Mouse (Mus musculus): ENCODE data around the gene Ap1b1. TPM values are rescaled to one million over a fixed set of nuclear protein-coding genes. Genes with fewer than 3 reads are reported as not detected.

Ap1b1 gene
- polyA plus RNA-seq, 2 experiments from 2014 or later = 43.6 to 77.5 TPM

GRCm38 (mm10) chr11:5037146-5037854 lies 50.7 kb downstream of the Ap1b1 start:
- ATAC-seq = no peak

- no peak for ATAC-seq
Measured at GRCm38 (mm10) chr11:5040585-5040984, 54.0 kb downstream of the Ap1b1 start.

GRCm38 (mm10) chr11:5041144-5041780 lies 54.6 kb downstream of the Ap1b1 start:
- no peak for ATAC-seq

- no peak for ATAC-seq
Measured at GRCm38 (mm10) chr11:5042645-5043381, 56.2 kb downstream of the Ap1b1 start.

DNA sequence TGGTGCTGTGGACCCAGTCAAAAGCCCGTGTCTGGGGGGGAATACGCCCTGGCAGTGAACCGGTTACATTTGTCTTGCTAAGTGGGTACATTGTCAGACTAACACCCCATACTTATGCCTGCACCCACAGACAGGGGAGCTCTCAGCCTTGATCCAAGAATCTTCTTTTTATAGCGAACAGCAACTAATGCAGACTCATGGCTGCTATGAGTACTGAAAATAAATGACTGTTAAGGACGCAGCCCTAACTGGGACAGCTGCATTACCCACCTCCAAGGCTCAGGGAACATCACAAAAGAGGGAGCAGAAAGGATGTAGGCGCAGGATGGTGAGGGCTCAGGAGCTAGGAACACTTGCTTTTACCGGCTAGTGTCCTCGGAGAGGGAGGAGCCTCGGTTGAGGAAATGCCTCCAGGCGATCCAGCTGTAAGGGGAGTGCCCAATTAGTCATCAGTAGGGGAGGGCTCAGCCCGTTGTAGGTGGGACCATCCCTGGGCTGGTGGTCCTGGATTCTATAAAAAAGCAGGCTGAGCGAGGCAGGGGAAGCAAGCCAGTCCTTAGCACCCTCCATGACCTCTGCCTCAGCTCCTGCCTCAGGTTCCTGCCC lies 59.8 kb downstream of the Ap1b1 start:
- ATAC-seq = no peak

DNA sequence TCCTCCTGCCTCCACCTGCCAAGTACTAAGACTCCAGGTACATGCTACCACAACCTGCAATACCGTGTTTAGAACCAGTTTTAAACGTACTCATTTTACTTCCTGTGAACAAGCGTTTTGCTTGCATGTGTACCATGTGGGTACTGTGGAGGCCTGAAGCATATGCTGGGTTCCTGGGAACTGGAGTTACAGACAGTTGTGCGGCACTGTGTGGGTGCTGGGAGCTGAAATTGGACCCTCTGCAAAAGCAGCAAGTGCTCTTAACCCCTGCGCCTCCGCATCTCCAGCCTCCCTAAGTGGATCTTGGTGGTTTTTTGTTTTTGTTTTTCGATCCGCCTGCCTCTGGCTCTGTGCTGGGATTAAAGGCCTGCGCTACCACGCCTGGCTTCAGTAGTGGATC lies 65.0 kb downstream of the Ap1b1 start:
- no peak for ATAC-seq

DNA sequence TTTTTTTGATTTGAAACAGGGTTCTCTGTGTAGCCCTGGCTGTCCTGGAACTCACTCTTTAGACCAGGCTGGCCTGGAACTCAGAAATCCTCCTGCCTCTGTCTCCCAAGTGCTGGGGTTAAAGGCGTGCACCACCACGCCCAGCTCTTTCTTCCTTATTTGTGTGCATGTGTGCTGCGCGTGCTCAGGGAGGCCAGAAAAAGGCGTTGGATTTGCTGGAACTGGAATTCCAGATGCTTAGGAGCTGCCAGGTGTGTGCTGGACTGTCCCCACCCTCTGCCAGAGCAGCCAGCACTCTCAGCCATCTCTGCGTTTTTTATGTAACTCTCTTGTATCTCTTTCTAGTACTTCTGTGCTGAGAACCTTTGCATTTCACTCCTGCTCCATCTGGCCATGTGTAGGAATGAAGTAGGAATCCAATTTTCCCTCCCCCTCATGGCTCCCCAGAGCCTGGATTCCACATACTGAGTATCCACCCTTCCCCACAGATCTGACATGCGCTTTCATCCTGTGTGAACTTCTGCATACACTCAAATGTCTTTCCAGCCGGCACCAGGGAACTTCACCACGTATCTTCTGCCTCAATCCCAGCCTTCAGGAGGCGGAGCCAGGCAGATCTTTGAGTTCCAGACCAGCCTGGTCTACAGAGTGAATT lies 65.7 kb downstream of the Ap1b1 start:
- no peak for ATAC-seq

- ATAC-seq = no peak
Measured at GRCm38 (mm10) chr11:5054151-5054550, 67.5 kb downstream of the Ap1b1 start.

DNA sequence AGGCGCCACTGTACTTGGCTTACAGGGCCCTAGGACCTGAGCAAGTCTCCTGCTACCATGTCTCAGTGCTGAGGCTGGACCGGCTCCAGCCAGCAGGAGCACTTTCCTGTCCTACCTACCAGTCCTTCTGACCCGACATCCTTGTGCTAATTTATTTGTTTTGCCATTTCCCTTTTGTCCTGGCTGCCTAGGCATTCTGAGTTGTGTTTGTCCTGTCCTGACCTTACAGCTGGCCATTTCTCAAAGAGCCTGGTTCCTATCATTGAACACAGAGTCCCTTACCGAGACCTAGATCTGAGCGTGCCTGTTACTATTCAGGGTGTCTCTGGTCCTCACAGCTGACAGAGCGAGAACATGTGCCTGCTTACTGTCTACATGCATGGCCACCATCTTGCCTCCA lies 68.2 kb downstream of the Ap1b1 start:
- no peak for ATAC-seq

- ATAC-seq = no peak
Measured at GRCm38 (mm10) chr11:5055945-5056938, 69.6 kb downstream of the Ap1b1 start.

DNA sequence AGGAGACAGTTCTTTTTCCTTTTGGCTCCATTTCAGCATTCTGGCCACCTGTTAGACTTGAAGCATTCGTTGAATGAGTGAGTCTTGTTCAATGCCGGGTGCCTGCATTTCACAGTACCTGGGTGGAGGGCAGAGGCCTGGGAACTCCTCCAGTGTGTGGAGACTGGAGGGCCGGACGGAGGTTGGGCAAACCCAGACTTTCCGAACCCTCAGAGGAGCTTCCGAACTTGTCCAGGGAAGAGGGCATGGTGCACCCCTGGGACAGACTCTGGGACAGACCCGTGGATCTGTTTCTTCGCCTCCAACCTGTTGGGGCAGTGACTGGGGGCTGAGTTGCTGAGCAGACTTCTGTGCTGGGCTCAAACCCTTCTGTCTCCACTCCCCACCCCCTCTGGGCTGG lies 70.4 kb downstream of the Ap1b1 start:
- ATAC-seq = no peak

DNA sequence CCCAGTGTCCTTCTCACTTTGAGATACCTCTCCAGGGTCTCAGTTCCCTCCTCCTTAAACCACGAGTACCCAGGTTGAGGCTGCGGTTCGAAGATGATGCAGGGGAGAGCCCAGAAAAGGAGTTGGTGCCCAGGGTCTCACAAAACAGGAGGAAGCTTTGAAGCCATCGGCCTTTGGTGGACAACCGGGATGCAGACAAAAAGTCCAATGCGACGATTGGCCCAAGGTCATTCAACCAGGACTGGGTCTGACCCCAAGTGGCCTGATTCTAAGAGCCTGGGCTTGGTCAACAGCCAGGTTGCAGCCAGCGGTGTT lies 70.9 kb downstream of the Ap1b1 start:
- no peak for ATAC-seq

GRCm38 (mm10) chr11:5057856-5058641 lies 71.4 kb downstream of the Ap1b1 start, which contains the start of gene Rasl10a:
Gene Rasl10a (plus strand): TSS chr11:5058128.
- ATAC-seq = peak; percentile 27

DNA sequence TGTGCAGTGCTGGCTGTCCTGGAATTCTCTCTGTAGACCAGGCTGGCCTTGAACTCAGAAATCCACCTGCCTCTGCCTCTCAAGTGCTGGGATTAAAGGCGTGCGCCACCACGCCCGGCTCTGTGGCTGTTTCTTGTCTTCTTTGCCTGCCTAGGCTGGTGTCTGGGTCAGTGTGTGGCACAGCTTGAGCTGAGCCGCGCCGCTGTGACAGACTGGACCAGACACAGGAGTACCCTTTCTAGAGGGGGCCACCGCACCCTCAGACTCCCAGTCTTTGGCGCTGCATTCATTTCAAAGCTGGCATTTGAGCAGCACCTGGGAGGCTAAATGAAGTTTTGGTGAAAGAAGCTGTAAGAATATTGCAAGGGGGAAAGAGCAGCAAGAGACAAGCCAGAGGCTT lies 72.2 kb downstream of the Ap1b1 start:
- ATAC-seq = no peak

GRCm38 (mm10) chr11:5059230-5059629 lies 72.6 kb downstream of the Ap1b1 start:
- no peak for ATAC-seq

DNA sequence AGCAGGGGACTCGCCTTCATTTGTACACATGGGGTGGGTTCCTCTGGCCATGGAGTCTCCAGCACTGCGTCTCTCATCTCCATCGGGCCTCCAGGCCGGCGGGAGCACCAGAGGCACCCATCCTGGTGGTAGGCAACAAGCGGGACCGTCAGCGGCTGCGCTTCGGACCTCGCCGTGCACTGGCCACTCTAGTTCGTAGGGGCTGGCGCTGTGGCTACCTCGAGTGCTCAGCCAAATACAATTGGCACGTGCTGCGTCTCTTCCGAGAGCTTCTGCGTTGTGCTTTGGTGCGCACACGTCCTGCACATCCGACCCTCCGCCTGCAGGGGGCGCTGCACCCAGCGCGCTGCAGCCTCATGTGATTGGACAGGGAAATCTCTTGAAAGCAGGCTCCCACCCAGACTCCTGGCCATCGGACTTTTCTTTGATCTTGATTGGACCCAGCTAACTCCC lies 73.1 kb downstream of the Ap1b1 start:
- no peak for ATAC-seq

- ATAC-seq = no peak
Measured at GRCm38 (mm10) chr11:5060756-5061412, 74.3 kb downstream of the Ap1b1 start.

- ATAC-seq = peak; percentile 72
Measured at GRCm38 (mm10) chr11:5061413-5062139, 75.0 kb downstream of the Ap1b1 start.

- ATAC-seq = no peak
Measured at GRCm38 (mm10) chr11:5062326-5062725, 75.7 kb downstream of the Ap1b1 start.
